In genomic region chr16:43253077-43253476, GRCm38 (mm10) we compare ENCODE assay signal across 16 mouse cellular contexts.
A peak's percentile ranks its signal among the peaks of the same experiment; 100 is the strongest.
DNase-seq lines count a peak whose midpoint lies in the region; ATAC-seq and TF ChIP-seq lines count a peak whose summit lies in the region.
"Had no signal": no experiment of that assay in that cellular context is flagged by ENCODE, and none has a peak within 500 bp of the region (broad histone marks: within the 10 kb centered on the region; RNA-seq: fewer than 3 reads in every experiment).

No protein-coding gene starts in this region.

- no peak overlapping the region for H3ac ChIP-seq in myocyte (ENCODE audit: control insufficient read depth, insufficient read length)

- TF ChIP-seq POLR2A in myocyte (IDR thresholded peaks at IDR 0.05; ENCODE audit: insufficient read length, low read depth), result no peak
- TF ChIP-seq POLR2A in thymus, adult 2 months (IDR thresholded peaks at IDR 0.05; ENCODE audit: control insufficient read depth, extremely low read depth, insufficient read depth, low read length, poor library complexity), result no peak

- H3K27ac ChIP-seq in liver, postnatal 0 days (ENCODE audit: low read depth), result no peak overlapping the region
- no peak overlapping the region for H3K27ac ChIP-seq in liver, embryonic 12.5 days
- H3K27ac ChIP-seq in thymus, adult 2 months (ENCODE audit: control insufficient read depth, insufficient read depth, low read length), result no peak overlapping the region
- H3K27ac ChIP-seq: hindbrain, postnatal 0 days; limb, embryonic 10.5 days; liver, embryonic 13.5 days; midbrain, embryonic 12.5 days had no signal

- H3K4me3 ChIP-seq in liver, postnatal 0 days (ENCODE audit: low read depth, low read length), result no peak overlapping the region
- no peak overlapping the region for H3K4me3 ChIP-seq in liver, embryonic 12.5 days
- no peak overlapping the region for H3K4me3 ChIP-seq in myocyte
- no peak overlapping the region for H3K4me3 ChIP-seq in thymus, adult 2 months (ENCODE audit: control insufficient read depth, insufficient read depth, low read length)
- H3K4me3 ChIP-seq: limb, embryonic 10.5 days; liver, embryonic 13.5 days; midbrain, embryonic 12.5 days had no signal

- no peaks in the 10 kb centered on the region for H3K36me3 ChIP-seq in liver, postnatal 0 days (replicated peaks; ENCODE audit: insufficient read depth, low read length)
- no peaks in the 10 kb centered on the region for H3K36me3 ChIP-seq in liver, embryonic 12.5 days
- H3K36me3 ChIP-seq in myocyte (ENCODE audit: control insufficient read depth, insufficient read depth), result no peaks in the 10 kb centered on the region
- H3K36me3 ChIP-seq in thymus, adult 2 months (ENCODE audit: control insufficient read depth, insufficient read depth, low read length), result no peaks in the 10 kb centered on the region
- H3K36me3 ChIP-seq: limb, embryonic 10.5 days; liver, embryonic 13.5 days; midbrain, embryonic 12.5 days had no signal

- no peaks in the 10 kb centered on the region for H3K4me1 ChIP-seq in liver, postnatal 0 days (ENCODE audit: insufficient read depth)
- H3K4me1 ChIP-seq in liver, embryonic 12.5 days, result no peaks in the 10 kb centered on the region
- no peaks in the 10 kb centered on the region for H3K4me1 ChIP-seq in thymus, adult 2 months (replicated peaks; ENCODE audit: control insufficient read depth, insufficient read depth, low read length)
- H3K4me1 ChIP-seq: limb, embryonic 10.5 days; liver, embryonic 13.5 days; midbrain, embryonic 12.5 days had no signal

- H3K4me2 ChIP-seq in liver, postnatal 0 days (ENCODE audit: low read depth, low read length), result no peak overlapping the region
- no peak overlapping the region for H3K4me2 ChIP-seq in liver, embryonic 12.5 days
- peak overlapping the region; percentile 45 for H3K4me2 ChIP-seq in myocyte (ENCODE audit: low read depth)
- H3K4me2 ChIP-seq: liver, embryonic 13.5 days; midbrain, embryonic 12.5 days had no signal

- WGBS in liver, postnatal 0 days (ENCODE audit: insufficient replicate concordance), result 38% methylated on average over 2 of the region's 2 CpGs
- 42% methylated on average over 2 of the region's 2 CpGs for WGBS in liver, embryonic 12.5 days (ENCODE audit: insufficient replicate concordance)
- 84% methylated on average over 2 of the region's 2 CpGs for WGBS in thymus, adult 2 months

- H3K79me2 ChIP-seq in myocyte (ENCODE audit: control insufficient read depth, insufficient read depth), result no peaks in the 10 kb centered on the region

- no peaks in the 10 kb centered on the region for H3K9me3 ChIP-seq in liver, postnatal 0 days (ENCODE audit: low read length)
- no peaks in the 10 kb centered on the region for H3K9me3 ChIP-seq in liver, embryonic 12.5 days (replicated peaks)
- H3K9me3 ChIP-seq: limb, embryonic 10.5 days; liver, embryonic 13.5 days; midbrain, embryonic 12.5 days had no signal

- no peak for DNase-seq in liver, postnatal 0 days
- DNase-seq in CD4-positive helper T cell, adult 2 months (ENCODE audit: low read depth, low spot score), result peak; percentile 26
- DNase-seq in adipocyte (ENCODE audit: low spot score), result peak; percentile 41
- no peak for DNase-seq in right cerebral cortex, postnatal 10 days (ENCODE audit: low spot score in 2 of 2)
- no peak for DNase-seq in thymus, adult 2 months
- DNase-seq: cerebellum, adult 9-11 months; embryo, embryonic 11 days; heart, adult 18-20 months; kidney, adult 9 months; liver, embryonic 13.5 days had no signal

- no peaks in the 10 kb centered on the region for H3K27me3 ChIP-seq in liver, postnatal 0 days (ENCODE audit: insufficient read depth, low read length)
- no peaks in the 10 kb centered on the region for H3K27me3 ChIP-seq in liver, embryonic 12.5 days (replicated peaks)
- no peaks in the 10 kb centered on the region for H3K27me3 ChIP-seq in myocyte (ENCODE audit: control insufficient read depth, insufficient read depth, insufficient read length)
- H3K27me3 ChIP-seq in thymus, adult 2 months (ENCODE audit: control insufficient read depth, insufficient read depth, low read length), result no peaks in the 10 kb centered on the region
- H3K27me3 ChIP-seq: liver, embryonic 13.5 days; midbrain, embryonic 12.5 days had no signal

- 0 out of 2 replicates have a peak, but pooled peaks have one; percentile 31 for ATAC-seq in liver, postnatal 0 days
- ATAC-seq in liver, embryonic 12.5 days, result no peak
- ATAC-seq: forebrain, embryonic 14.5 days; hindbrain, postnatal 0 days had no signal

- no peak for TF ChIP-seq CTCF in liver, postnatal 0 days (IDR thresholded peaks at IDR 0.05; ENCODE audit: low read depth)
- TF ChIP-seq CTCF in thymus, adult 2 months (IDR thresholded peaks at IDR 0.05; ENCODE audit: borderline replicate concordance, control insufficient read depth, extremely low read depth, insufficient read depth, low read length, poor library complexity), result no peak

- H3K9ac ChIP-seq in liver, postnatal 0 days (replicated peaks), result no peak overlapping the region
- no peak overlapping the region for H3K9ac ChIP-seq in liver, embryonic 12.5 days
- H3K9ac ChIP-seq: liver, embryonic 13.5 days; midbrain, embryonic 12.5 days had no signal

- TF ChIP-seq EP300 in liver, postnatal 0 days (IDR thresholded peaks at IDR 0.05; ENCODE audit: low read depth), result no peak

TF ChIP-seq in myocyte, 11 proteins besides CTCF, POLR2A, EP300 and RAD21:
- TF ChIP-seq MYOD1 (IDR thresholded peaks at IDR 0.05; ENCODE audit: control insufficient read depth in 1 of 3, insufficient read length in 2 of 3, low read depth in 2 of 3) (peak in 1 of 3 experiments; percentile 19), USF1 (IDR thresholded peaks at IDR 0.05; ENCODE audit: low read depth) (no peak)

Comparison
In these comparisons a context has a peak if more than half of its experiments do, and no peak if none do; other contexts are left out.
1. DNase-seq: peak in CD4-positive helper T cell, adult 2 months (single experiment) and adipocyte (single experiment); none in liver, postnatal 0 days (single experiment), right cerebral cortex, postnatal 10 days (0 of 2) and thymus, adult 2 months (single experiment).